Mouse (Mus musculus): ENCODE data around the gene Rassf1.

The Rassf1 gene

DNA sequence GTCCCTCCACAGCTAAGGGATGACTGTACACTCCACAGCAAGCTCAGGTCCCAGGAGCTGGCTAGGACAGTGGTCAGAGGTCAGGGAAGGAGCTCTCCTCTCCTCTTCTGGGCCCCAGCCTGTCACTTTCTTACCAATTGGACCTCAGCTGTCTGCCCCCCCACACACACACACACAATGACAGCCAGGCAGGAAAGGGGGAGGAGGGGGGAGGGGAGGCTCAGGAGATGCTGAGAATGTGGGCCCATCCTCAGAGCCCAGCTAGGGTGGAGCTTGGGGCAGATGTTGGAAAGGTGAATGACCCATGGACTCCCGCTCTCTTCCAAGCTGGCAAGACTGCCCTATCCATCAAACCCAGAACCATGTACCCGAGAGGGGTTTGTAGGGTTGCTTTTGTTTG is 55.7 kb downstream of the Rassf1 start:
- peak; percentile 41 for DNase-seq

DNA sequence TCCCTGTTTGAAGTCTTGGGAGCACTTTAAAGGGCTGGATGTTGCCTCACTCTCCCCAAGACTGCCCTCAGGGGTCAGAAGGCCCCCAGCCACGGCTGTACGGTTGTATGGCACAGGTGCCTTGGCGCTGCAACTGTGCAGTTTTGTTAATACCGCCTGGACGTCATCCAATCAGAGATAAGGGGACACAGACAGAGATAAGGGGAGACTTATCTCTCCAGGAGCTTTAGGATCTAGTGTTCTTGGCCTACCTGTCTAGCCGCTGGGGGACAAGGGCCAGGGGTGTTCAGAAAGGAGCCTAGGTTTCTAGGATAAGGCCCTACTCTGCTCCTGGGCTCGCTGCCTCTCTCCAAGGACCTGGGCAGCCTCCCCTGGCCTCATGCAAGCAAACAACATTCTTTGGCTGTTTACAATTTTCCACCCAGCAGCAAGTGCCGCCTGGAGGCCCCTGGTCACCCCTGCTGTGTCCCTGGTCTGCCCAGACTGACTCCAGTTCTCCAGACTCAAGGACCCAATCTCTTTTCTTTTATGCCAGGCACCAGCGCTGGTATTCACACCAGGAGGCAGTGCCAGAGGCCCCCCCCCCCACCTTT is 56.4 kb downstream of the Rassf1 start:
- no peak for DNase-seq

DNA sequence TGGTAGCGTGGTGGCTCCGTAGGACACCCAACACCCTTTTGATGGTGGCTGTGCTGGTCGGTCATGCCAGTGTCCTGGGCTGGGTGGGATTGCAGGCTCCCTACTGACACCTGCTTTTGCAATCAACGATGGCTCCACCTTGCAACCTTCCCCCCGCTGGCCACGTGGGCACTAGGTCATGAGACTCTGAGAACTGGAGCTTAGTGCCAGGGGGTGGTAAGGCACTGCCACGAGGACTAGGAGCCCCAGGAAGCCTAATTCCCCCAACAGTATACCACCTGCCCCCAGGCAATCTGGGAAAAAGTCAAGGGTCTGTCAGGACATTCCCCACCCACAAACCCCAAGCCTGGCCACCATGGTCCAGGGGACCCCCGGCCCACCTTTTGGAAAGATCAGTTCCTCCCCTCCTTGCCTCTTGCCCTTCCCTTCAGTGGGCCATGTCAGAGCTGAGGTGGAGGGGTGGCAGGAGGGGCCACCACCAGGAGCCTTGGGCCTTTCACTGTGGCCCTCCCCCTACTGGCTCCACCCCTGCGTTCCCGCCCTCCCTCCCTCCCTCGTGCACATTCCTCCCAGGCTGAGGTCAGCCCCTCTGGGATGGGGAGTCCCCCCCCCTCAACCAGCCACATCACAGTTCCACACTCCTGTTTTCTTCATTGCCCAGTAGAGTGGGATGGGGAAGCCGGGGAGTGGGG is 57.5 kb downstream of the Rassf1 start, which contains the start of gene Sema3b:
TSS of gene Sema3b (minus strand) at position 489 of the 692 bp plus-strand sequence.
- DNase-seq, result peak; percentile 65

- no peak for DNase-seq
Measured at GRCm38 (mm10) chr9:107609433-107609830, 58.1 kb downstream of the Rassf1 start.

GRCm38 (mm10) chr9:107611456-107612190 is 60.3 kb downstream of the Rassf1 start:
- no peak for DNase-seq

All from retina, postnatal 1 day (tissue).